Mouse (Mus musculus) lung, postnatal 0 days (tissue): Measurements from ENCODE around the gene Jak3.

Source experiments
- CTCF ChIP-seq: IDR thresholded peaks from 2 replicates; pipeline ENCODE4 v1.5.1; 2016; ENCODE audit warnings: antibody characterized with exemption, mild to moderate bottlenecking
- EP300 ChIP-seq: IDR thresholded peaks from 2 replicates; pipeline ENCODE4 v1.6.1; 2016; ENCODE audit warnings: antibody characterized with exemption, mild to moderate bottlenecking, control low read depth

GRCm38 (mm10) chr8:71672168-71672735, 3.8 kb upstream of the Jak3 start:
- TF ChIP-seq CTCF (no peak), EP300 (no peak)
